Mouse (Mus musculus) frontal cortex, adult (tissue): ENCODE measurements around the gene Cyp2ab1.

ENCODE experiments used
- ATAC-seq: cut with Nextera tagmentation; 2 replicates; pipeline ENCODE4 v1.9.2; 2017; ENCODE audit warnings: mild to moderate bottlenecking, moderate library complexity, mixed read lengths; ENCODE audit not compliant: low TSS enrichment

Gene Cyp2ab1

GRCm38 (mm10) chr16:20271339-20271738 is 53.9 kb downstream of the Cyp2ab1 start:
- no peak for ATAC-seq

DNA sequence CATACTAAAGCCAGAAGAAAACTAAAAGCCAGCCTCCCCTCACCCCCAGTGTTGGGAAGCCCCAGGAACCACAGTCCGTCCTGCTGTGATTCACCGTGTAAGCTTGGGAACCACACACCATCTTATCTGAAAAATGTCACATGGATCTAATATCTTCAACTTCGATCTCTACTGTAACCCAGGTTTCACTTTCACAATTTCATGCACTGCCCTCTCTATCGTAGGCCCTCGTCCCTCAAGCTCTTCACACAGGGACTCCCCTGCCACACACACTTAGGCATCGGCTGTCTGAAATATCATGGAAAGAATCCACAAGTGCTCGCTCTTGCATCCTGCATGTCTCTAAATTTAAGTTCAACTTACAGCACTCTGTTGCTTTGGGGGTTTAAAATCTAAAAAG is 60.1 kb downstream of the Cyp2ab1 start:
- ATAC-seq = no peak
